16 mouse cellular contexts compared by ENCODE assay signal in genomic region chr3:35242871-35243529, GRCm38 (mm10).
DNase-seq lines count a peak whose midpoint lies in the region; ATAC-seq and TF ChIP-seq lines count a peak whose summit lies in the region.
"Had no signal": no experiment of that assay in that cellular context is flagged by ENCODE, and none has a peak within 500 bp of the region (broad histone marks: within the 10 kb centered on the region; RNA-seq: fewer than 3 reads in every experiment).

No protein-coding gene starts in this region.

- H3K27me3 ChIP-seq in lung, embryonic 15.5 days, result no peaks in the 10 kb centered on the region; the same call in 1 of the 2 replicates
- no peaks in the 10 kb centered on the region for H3K27me3 ChIP-seq in embryonic facial prominence, embryonic 14.5 days (replicated peaks; ENCODE audit: control insufficient read depth, insufficient read depth, low read length)
- no peaks in the 10 kb centered on the region for H3K27me3 ChIP-seq in midbrain, embryonic 13.5 days
- H3K27me3 ChIP-seq in intestine, embryonic 15.5 days (replicated peaks), result no peaks in the 10 kb centered on the region
- H3K27me3 ChIP-seq in thymus, adult 2 months (ENCODE audit: control insufficient read depth, insufficient read depth, low read length), result no peaks in the 10 kb centered on the region
- H3K27me3 ChIP-seq: limb, embryonic 12.5 days; liver, embryonic 15.5 days had no signal

- no peak for TF ChIP-seq CTCF in thymus, adult 2 months (IDR thresholded peaks at IDR 0.05; ENCODE audit: borderline replicate concordance, control insufficient read depth, extremely low read depth, insufficient read depth, low read length, poor library complexity)

- DNase-seq in lung, postnatal 14 days, result no peak
- no peak for DNase-seq in ES-E14 (ENCODE audit: low read depth, low spot score)
- no peak for DNase-seq in embryonic facial prominence, embryonic 14.5 days (ENCODE audit: low spot score)
- DNase-seq in thymus, adult 2 months, result no peak
- DNase-seq: cerebellum, adult 11-12 months; gastrocnemius, adult 2 months; heart, postnatal 36 days; kidney, adult 11 months; kidney, postnatal 36 days; spleen, adult 18-20 months had no signal

- H3K4me2 ChIP-seq in lung, embryonic 15.5 days, result no peak overlapping the region
- no peak overlapping the region for H3K4me2 ChIP-seq in embryonic facial prominence, embryonic 14.5 days (ENCODE audit: low read depth, low read length)
- no peak overlapping the region for H3K4me2 ChIP-seq in midbrain, embryonic 13.5 days (replicated peaks)
- no peak overlapping the region for H3K4me2 ChIP-seq in intestine, embryonic 15.5 days (replicated peaks)
- H3K4me2 ChIP-seq: limb, embryonic 12.5 days; liver, embryonic 15.5 days had no signal

- in situ Hi-C loops in ES-E14 (cut with MboI; ENCODE audit: low sequenced_read_pairs in 2 of 2, unreplicated experiment in 2 of 2), result no loop called here

- no peak overlapping the region for H3K9ac ChIP-seq in lung, embryonic 15.5 days
- H3K9ac ChIP-seq in ES-E14 (ENCODE audit: insufficient read depth, low read depth, low read length, poor library complexity, severe bottlenecking), result no peak overlapping the region
- no peak overlapping the region for H3K9ac ChIP-seq in embryonic facial prominence, embryonic 14.5 days (ENCODE audit: low read depth, low read length)
- no peak overlapping the region for H3K9ac ChIP-seq in midbrain, embryonic 13.5 days (replicated peaks)
- no peak overlapping the region for H3K9ac ChIP-seq in intestine, embryonic 15.5 days
- H3K9ac ChIP-seq: limb, embryonic 12.5 days; liver, embryonic 15.5 days had no signal

- no peak for TF ChIP-seq POLR2A in thymus, adult 2 months (IDR thresholded peaks at IDR 0.05; ENCODE audit: control insufficient read depth, extremely low read depth, insufficient read depth, low read length, poor library complexity)

- H3K27ac ChIP-seq in lung, embryonic 15.5 days, result peak overlapping the region; percentile 80
- no peak overlapping the region; the same call in 1 of the 2 replicates for H3K27ac ChIP-seq in ES-E14 (ENCODE audit: insufficient read depth, low read depth, low read length, poor library complexity, severe bottlenecking)
- peak overlapping the region; percentile 21; the same call in 1 of the 2 replicates for H3K27ac ChIP-seq in embryonic facial prominence, embryonic 14.5 days (replicated peaks; ENCODE audit: low read depth, low read length)
- H3K27ac ChIP-seq in midbrain, embryonic 13.5 days, result no peak overlapping the region
- H3K27ac ChIP-seq in intestine, embryonic 15.5 days, result no peak overlapping the region
- no peak overlapping the region for H3K27ac ChIP-seq in thymus, adult 2 months (ENCODE audit: control insufficient read depth, insufficient read depth, low read length)
- H3K27ac ChIP-seq: gastrocnemius, adult 2 months; limb, embryonic 12.5 days; liver, embryonic 15.5 days had no signal

- 67% methylated on average over 10 of the region's 10 CpGs for WGBS in lung, embryonic 15.5 days
- WGBS in embryonic facial prominence, embryonic 14.5 days, result 84% methylated on average over 9 of the region's 10 CpGs
- 61% methylated on average over 10 of the region's 10 CpGs for WGBS in midbrain, embryonic 13.5 days
- 80% methylated on average over 10 of the region's 10 CpGs for WGBS in intestine, embryonic 15.5 days
- WGBS in thymus, adult 2 months, result 86% methylated on average over 10 of the region's 10 CpGs

- H3K9me3 ChIP-seq in lung, embryonic 15.5 days, result no peaks in the 10 kb centered on the region
- H3K9me3 ChIP-seq in ES-E14 (ENCODE audit: control insufficient read depth, insufficient read depth, low read depth, low read length), result no peaks in the 10 kb centered on the region
- no peaks in the 10 kb centered on the region for H3K9me3 ChIP-seq in embryonic facial prominence, embryonic 14.5 days (ENCODE audit: control insufficient read depth, low read length)
- H3K9me3 ChIP-seq in midbrain, embryonic 13.5 days, result no peaks in the 10 kb centered on the region
- no peaks in the 10 kb centered on the region for H3K9me3 ChIP-seq in intestine, embryonic 15.5 days
- H3K9me3 ChIP-seq: limb, embryonic 12.5 days; liver, embryonic 15.5 days had no signal

- no peak overlapping the region for H3K4me3 ChIP-seq in lung, embryonic 15.5 days
- H3K4me3 ChIP-seq in ES-E14 (ENCODE audit: insufficient read depth in 1 of 2, low read depth in 1 of 2, low read length in 2 of 2, poor library complexity in 1 of 2, severe bottlenecking in 1 of 2), result no peak overlapping the region
- H3K4me3 ChIP-seq in embryonic facial prominence, embryonic 14.5 days (ENCODE audit: low read depth, low read length), result no peak overlapping the region
- no peak overlapping the region for H3K4me3 ChIP-seq in midbrain, embryonic 13.5 days (replicated peaks)
- no peak overlapping the region for H3K4me3 ChIP-seq in intestine, embryonic 15.5 days (replicated peaks)
- no peak overlapping the region for H3K4me3 ChIP-seq in thymus, adult 2 months (ENCODE audit: control insufficient read depth, insufficient read depth, low read length)
- H3K4me3 ChIP-seq: erythroblast, embryonic 14.5 days; gastrocnemius, adult 2 months; limb, embryonic 12.5 days; liver, embryonic 15.5 days had no signal

- peaks cover 5% of the 10 kb centered on the region for H3K4me1 ChIP-seq in lung, embryonic 15.5 days
- peaks cover 0 to 2% of the 10 kb centered on the region in 2 experiments; a peak in 1 of 4 replicates for H3K4me1 ChIP-seq in ES-E14 (ENCODE audit: control insufficient read depth in 2 of 2, insufficient read depth in 2 of 2, low read length in 2 of 2, poor library complexity in 1 of 2)
- H3K4me1 ChIP-seq in embryonic facial prominence, embryonic 14.5 days (ENCODE audit: control insufficient read depth, insufficient read depth, low read length), result peaks cover 5% of the 10 kb centered on the region
- peaks cover 38% of the 10 kb centered on the region for H3K4me1 ChIP-seq in midbrain, embryonic 13.5 days (replicated peaks)
- no peaks in the 10 kb centered on the region for H3K4me1 ChIP-seq in intestine, embryonic 15.5 days (replicated peaks)
- no peaks in the 10 kb centered on the region for H3K4me1 ChIP-seq in thymus, adult 2 months (replicated peaks; ENCODE audit: control insufficient read depth, insufficient read depth, low read length)
- H3K4me1 ChIP-seq: limb, embryonic 12.5 days; liver, embryonic 15.5 days had no signal

- no peak for ATAC-seq in lung, embryonic 15.5 days (ENCODE audit: borderline replicate concordance, extremely low read depth, low FRiP score, low TSS enrichment)
- peak; percentile 39; the same call in 1 of the 2 replicates for ATAC-seq in embryonic facial prominence, embryonic 14.5 days (ENCODE audit: low read depth)
- ATAC-seq in midbrain, embryonic 13.5 days, result peak; percentile 70
- ATAC-seq in intestine, embryonic 15.5 days, result no peak

- H3K36me3 ChIP-seq in lung, embryonic 15.5 days, result no peaks in the 10 kb centered on the region
- H3K36me3 ChIP-seq in ES-E14 (ENCODE audit: control insufficient read depth, insufficient read depth, low read length, poor library complexity, severe bottlenecking), result no peaks in the 10 kb centered on the region
- no peaks in the 10 kb centered on the region for H3K36me3 ChIP-seq in embryonic facial prominence, embryonic 14.5 days (ENCODE audit: control insufficient read depth, insufficient read depth, low read length)
- H3K36me3 ChIP-seq in midbrain, embryonic 13.5 days, result no peaks in the 10 kb centered on the region
- H3K36me3 ChIP-seq in intestine, embryonic 15.5 days, result no peaks in the 10 kb centered on the region
- no peaks in the 10 kb centered on the region for H3K36me3 ChIP-seq in thymus, adult 2 months (ENCODE audit: control insufficient read depth, insufficient read depth, low read length)
- H3K36me3 ChIP-seq: limb, embryonic 12.5 days; liver, embryonic 15.5 days had no signal

TF ChIP-seq in ES-E14, 5 proteins besides CTCF, POLR2A, EP300 and RAD21:
- peak; percentile 87 for TF ChIP-seq MAFK (IDR thresholded peaks at IDR 0.05; ENCODE audit: insufficient read depth, low read depth, low read length)
- no peak for TF ChIP-seq ZNF384 (IDR thresholded peaks at IDR 0.05; ENCODE audit: low read depth, low read length)

Comparison
In these comparisons a context has a peak if more than half of its experiments do, and no peak if none do; other contexts are left out.
1. ATAC-seq: peak in embryonic facial prominence, embryonic 14.5 days (single experiment) and midbrain, embryonic 13.5 days (single experiment); none in lung, embryonic 15.5 days (single experiment) and intestine, embryonic 15.5 days (single experiment).
2. H3K27ac ChIP-seq: peak in lung, embryonic 15.5 days (single experiment) and embryonic facial prominence, embryonic 14.5 days (single experiment); none in ES-E14 (single experiment), midbrain, embryonic 13.5 days (single experiment), intestine, embryonic 15.5 days (single experiment) and thymus, adult 2 months (single experiment).